Mouse (Mus musculus): ENCODE results near the gene Zfyve28.

The Zfyve28 gene

DNA sequence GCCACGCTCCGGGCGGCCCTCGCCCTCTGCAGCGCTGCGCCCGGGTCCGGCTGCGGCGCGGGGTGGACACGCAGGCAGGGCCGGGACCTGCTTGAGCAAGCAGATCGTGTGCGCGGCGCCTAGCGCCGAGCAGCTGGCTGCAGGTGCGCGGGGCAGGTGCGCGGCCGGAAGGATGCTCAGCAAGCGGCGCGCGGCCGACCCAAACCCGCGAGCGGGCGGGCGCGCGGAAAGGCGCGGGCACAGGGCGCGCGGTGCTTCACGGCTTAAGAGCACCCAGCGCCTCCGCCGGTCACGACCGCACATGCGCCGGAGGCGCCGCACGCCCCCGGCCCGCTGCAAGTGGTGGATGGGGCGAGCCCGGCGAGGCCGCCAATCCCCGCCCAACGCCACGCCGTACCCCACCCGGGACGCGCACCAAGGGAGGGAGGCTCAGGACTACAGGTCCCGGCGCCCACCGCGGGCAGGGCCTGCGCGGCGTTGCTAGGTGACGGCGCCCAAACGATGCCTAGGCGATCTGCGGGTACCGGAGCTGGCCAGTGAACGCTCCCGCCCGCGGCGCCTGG lies at the start of gene Zfyve28, which contains the start of gene Cfap99:
Zfyve28 (minus strand) TSS at position 296 of the 563 bp plus-strand sequence.
Cfap99 (plus strand) TSS at position 447 of the 563 bp plus-strand sequence.
- peak; percentile 41 to 56 for DNase-seq (ENCODE audit: low spot score in 2 of 2)

DNA sequence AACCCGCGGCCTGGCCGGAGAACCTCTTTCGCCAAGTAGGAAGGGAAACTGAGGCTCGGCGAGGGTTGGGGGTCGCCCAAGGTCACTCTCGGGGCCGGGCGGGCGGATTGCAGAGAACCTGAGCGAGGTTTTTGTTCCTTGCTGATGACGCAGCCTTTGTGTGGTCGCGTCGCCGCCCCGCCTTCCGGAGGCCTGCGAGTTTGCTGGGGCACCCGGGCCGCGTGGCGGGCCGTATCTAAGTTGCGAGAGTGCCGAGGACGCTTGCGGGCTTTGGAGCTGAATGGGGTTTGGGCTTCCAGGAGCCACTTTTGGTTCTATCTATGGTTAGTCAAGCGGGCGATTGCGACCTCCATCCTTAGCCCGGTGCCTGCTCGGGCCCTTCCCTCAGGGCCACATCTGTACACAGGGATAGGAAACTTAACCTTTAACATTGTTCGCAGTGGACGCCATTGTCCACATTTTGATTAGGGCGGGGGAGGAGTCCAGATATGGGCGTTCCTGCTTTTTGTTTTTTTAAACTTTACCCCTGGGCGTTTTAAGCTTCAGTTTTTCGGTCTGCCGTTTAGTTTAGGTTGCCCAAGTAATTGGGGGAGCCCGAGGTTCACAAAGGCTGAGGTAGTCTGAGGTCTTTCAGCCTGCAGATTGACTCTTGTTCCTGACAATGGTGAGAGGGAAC lies 48.7 kb upstream of the Zfyve28 start:
- peak; percentile 71 to 72 for DNase-seq (ENCODE audit: low spot score in 2 of 2)

DNA sequence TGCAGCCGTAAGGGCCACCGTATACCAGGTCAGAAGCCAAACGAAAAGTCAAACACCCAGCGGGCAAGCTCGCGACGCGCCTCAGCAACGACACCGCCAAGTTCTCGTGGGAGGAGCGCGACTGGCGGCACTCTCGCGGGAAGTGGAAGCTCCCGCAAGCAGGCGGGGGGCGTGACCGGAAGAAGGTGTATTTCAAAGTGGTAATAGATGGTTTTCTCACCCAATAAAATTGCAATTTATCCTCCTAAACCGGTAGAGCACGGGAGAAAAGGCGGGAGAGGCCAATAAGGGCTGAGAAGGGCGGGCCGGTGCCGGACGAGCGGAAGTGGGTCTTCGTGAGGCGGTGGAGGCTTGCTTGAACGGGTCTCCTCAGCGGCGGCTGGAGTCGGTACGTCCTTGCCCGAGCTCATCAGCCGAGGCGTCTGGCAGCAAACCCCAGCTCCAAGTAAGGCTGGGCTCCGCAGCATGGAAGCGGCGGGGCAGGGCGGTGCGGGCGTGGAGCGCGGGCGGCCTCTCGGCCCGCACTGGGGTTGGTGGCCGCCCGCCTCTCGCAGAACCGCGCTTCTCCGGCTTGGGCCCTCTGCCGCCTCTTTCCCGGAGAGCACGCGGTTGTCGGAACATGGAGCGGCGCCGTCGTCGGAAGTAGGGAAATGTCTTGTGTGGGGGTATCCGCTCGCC lies 48.0 kb upstream of the Zfyve28 start, which contains the start of gene Rnf4:
Rnf4 (plus strand) TSS at position 193 of the 678 bp plus-strand sequence.
- peak; percentile 97 to 98 for DNase-seq (ENCODE audit: low spot score in 2 of 2)

DNA sequence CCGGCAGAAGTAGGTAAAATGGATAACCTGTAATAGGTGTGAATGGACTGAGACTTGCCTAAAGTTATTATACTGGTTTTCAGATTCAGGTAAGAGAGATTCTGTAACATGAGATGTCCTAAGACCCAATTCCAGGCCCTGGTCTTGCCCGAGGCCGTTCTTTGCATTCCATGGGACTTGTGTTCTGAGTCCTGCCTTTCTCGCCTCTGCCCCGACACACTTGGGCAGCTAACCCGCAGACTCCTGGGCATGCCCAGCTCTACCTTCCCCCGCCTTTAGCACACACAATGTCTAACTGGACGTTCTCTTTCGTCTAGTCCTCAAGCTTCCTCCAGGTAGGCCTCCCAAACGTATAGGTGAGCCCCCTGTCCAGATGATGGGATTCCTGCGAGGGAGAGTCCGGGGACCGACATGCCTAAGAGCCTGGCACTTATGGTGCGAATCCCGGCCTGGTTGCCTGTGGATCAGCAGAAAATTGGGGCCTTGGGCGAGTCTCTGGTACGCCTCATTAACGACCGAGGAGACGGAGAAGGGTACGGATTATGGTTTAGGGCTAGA lies 47.4 kb upstream of the Zfyve28 start:
- DNase-seq (ENCODE audit: low spot score in 2 of 2) = no peak

DNA sequence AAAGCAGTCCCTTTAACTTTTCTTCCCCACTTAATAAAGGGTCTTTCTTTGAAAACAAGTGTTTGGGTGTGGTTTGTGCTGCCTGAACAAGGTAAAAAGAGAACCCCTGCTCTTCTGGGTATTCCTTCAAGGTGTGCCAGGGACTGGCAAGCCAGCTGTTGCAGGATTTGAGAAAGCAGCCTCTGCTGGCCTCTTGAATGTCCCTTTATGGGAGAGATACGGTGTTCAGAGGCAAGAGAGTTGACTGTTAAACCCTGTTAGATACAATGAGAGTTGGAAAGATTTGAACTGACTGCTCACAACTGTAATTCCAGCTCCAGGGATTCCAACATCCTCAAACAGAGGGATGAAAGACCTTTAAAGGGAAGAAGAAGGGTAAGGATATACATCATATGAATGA lies 45.8 kb upstream of the Zfyve28 start:
- no peak for DNase-seq (ENCODE audit: low spot score in 2 of 2)

DNA sequence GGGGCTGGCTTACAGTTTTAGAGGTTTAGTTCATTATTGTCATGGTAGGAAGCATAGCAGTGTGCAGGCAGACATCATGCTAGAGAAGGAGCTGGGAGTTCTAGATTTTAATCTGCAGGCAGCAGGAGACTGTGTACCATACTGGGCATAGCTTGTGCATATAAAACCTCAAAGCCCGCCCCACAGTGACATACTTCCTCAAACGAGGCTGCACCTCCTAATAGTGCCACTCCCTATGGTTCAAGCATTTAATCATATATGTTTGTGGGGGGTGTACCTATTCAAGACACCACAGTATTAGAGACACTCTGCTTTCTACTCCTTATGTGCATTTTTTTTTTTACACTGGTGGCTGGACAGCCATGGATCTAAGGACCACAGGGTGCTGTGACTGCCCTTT lies 41.9 kb upstream of the Zfyve28 start:
- DNase-seq (ENCODE audit: low spot score in 2 of 2) = no peak

DNA sequence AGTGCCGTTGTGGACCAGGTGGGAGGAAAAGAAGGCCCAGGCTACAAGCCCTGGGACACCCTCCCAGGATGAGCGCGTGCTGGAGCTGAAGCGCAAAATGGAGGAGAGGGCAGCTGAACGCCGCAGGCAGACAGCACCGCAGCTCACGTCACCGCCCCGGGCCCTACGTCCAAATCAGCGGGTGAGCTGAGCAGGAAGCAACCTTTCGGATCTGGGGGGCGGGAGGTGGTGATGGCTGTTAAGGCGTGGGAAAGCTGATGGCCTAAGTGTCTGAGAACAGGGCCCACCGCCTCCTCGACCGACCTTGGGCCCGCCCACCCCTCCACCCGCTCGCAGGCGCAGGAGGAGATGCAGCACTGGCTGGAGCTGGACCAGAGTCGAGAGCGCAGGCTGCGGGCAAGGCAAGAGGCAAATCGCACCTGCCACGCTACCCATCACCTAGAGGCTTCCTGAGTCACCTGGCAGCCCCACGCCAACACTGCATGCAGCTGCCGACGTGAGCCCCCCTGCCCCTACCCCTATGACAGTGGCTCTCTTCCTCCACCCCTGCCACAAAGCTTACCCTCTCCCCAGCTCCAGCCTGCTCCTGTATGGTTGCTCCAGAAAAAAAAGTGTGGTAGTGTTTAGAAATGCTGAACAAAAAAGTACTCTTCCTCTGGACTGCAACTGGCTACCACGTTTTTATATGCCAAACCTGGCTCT lies 38.8 kb upstream of the Zfyve28 start:
- peak; percentile 48 to 59 for DNase-seq (ENCODE audit: low spot score in 2 of 2)

DNA sequence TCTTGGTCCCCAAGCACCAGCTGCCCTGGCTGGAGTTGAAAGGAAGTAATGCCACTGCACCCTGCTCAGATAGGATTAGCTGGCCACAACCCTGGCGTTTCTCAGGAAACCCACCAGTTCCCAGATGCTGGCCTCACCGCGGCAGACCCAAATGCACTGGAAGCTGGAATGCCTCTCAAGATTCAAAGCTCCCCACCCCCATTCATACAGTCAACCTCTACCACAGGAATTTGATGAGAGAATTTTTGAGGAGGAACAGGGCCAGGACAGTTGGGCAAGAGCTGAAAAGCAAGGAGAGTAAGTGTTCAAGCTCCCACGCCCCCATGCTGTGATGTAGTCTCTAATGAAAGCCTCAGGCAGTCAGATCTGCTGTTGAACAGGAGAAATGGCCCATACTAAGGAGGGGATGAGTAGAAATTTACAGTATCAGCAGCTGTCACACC lies 38.0 kb upstream of the Zfyve28 start:
- DNase-seq (ENCODE audit: low spot score in 2 of 2) = no peak

DNA sequence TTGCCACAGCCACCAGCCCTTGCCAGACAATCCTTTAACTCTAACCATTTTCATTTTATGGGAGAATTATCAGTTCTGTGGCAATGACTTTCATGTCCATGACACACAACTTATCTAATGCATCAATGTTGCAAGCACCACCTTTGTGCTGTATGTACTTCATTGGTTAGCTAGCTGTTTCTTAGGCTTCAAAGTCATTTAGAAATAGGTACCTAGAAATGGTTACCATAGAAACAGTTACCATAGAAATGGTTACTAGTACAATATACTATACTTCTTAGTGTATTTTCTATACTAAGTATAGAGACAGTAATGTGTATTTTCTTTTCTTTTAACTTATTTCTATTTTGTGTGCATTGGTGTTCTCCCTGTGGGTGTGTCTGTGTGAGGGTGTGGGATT lies 37.0 kb upstream of the Zfyve28 start:
- DNase-seq (ENCODE audit: low spot score in 2 of 2) = no peak

DNA sequence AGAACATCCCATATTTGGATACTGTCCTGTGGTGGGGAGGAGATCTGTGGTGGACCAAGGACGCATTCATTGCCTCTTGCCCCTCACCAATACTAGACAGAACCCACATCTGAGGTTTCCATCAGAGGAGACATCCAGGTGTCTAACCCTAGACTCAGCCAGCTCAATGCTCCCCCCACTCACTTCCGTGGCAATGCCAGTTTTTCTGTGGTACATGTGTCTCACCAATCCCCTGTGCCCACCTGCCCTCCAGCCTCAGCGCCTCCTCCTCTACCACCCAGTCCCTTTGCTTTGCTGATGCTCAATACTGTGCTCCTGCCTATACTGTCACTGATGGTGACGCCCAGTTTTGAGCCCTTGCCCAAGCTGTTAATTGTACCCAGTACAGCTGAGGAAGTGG lies 33.0 kb upstream of the Zfyve28 start:
- DNase-seq (ENCODE audit: low spot score in 2 of 2) = no peak

DNA sequence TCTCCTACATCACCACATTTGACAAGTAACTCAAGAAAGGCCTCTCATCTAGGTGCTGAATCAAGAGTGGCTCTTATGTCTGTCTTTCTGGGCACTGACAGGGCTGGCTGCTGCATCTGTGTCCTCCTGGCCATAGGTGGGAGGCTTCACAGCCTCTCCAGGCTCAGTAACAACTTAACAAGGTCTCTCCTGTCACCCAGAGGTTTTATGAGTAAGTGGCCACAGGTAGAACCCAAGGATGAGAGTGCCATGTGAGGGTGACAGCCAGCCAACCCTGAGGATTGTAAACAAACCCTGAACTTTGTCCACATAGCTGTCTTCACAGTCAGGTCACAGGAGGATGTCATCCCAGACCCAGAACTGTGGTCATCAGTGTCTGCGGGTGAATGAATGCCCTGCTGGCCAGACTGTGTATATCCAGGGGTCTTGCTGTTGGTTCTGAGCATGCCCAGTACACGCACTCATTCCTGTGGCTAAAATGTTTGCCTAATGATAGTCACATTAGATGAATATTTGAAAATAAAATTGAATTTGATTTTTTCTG lies 31.3 kb upstream of the Zfyve28 start:
- DNase-seq (ENCODE audit: low spot score in 2 of 2) = no peak

DNA sequence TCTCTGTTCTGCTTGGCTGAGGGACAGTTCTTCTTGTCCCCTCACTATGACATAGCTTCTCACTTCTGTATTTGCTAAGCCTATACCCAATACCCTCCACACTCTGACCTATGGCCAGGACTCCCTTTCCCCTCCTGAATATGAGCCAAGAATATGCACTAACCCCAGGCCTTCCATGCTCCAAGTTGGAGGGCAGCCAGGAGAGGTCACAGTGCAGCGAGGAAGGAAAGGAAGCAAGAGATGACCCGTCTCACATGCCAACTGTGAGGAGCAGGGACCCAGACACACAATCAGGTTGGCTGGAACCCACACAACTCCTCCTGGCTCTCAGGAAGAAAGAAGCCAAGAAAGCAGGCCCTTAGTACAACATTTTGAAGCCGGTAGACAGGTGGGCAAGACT lies 20.8 kb upstream of the Zfyve28 start:
- no peak for DNase-seq (ENCODE audit: low spot score in 2 of 2)

DNA sequence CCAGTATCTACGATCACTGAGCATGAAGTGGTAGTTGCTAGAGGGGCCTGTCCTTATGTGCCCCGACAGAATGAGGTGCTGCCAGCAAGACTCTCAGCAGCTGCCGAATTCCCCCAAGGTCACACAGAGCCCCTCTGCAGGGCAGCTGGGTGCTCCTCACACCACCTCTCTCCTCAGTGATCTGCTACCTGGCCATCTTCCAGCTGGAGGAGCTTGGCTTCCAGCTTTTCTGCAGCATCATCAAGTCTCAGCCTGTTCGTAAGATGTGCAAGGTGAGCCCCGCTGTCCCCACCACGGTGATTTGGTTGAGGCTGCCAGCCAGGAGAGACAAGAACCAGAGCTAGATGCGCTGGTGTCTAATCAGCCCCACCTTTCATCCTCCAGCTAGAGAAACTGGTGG lies 14.1 kb upstream of the Zfyve28 start:
- DNase-seq (ENCODE audit: low spot score in 2 of 2) = no peak

DNA sequence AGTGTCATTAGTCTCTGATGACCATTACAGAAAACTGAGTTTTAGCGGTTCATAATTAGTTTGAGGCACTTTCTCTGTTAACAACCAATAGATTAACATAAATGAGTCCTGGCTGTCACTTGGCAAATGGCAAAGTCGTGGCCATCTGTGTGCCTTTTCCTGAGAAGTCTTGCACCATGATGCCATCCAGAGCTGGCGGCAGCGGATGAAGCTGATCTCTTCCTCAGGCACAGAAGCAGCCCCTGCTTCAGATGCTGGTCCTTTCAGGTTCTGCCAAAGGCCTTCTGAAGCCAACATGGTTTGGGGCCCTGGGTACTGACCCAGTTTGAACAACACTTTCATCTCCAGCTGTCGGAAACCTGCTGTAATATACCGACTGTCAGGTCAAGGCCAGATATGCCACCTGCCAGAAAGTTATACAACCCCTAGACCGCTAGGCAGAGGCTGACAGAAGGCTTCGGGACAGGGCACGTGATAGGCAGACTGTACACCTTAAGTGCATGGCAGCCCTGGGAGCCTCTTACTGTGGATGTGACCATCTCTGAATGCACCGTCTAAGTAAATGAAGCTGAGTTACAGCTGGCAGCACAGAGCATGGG lies 10.8 kb upstream of the Zfyve28 start:
- no peak for DNase-seq (ENCODE audit: low spot score in 2 of 2)

DNA sequence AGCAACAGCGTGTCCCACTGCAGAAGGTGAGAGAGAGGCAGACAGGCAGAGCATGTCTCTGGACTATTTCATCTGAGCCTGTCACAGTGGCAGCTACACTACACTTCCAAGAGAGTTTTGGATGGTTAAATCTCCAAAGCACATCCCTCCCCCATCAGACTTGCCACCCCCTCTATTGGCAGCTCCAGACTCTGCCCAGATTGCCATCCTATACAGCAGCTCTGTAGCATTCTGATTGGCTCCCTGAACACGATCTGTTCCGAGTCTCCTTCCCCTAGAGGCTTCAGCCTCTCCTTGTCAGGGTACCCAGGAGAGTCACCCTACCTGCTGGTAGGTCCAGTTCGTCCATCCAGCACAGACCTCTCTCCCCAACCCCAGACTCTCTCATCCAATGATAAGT lies 9.8 kb upstream of the Zfyve28 start:
- no peak for DNase-seq (ENCODE audit: low spot score in 2 of 2)

DNA sequence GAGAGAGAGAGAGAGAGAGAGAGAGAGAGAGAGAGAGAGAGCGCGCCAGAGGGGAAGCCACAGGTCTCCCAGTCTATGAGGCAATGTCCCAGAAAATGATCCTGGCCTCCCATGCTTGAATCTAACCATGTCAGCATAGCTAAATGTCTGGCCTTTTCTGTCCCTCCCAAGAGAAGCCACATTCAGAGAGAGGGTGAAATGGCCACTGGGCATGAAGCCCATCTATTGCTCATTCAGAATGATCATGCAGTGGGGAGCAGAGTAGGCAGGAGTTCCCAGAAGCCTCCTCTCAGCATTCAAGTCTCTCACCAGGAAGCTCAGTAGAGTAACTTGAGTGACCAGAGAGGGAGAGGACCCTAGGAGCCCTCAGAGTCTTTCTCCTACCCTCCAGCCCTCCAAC lies 6.9 kb upstream of the Zfyve28 start:
- DNase-seq (ENCODE audit: low spot score in 2 of 2) = no peak

DNA sequence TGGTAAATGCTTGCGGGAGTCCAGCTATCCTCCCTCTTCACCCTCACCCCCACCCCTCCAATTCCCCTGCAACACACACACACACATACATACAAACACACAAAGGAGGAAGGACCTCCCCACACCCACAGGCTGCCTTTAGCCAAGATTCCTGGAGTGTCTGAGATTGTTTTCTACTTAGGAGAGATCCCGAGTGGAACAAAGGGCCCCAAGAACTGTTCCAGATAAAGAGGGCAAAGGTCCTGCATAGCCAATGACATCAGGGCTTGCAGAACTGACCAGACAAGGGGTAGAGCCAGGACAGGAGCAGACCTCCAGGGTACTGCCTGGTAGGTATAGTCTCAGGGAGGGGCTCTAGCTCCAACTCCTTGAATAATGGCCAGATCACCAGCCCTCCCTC lies 6.4 kb upstream of the Zfyve28 start:
- DNase-seq (ENCODE audit: low spot score in 2 of 2) = no peak

DNA sequence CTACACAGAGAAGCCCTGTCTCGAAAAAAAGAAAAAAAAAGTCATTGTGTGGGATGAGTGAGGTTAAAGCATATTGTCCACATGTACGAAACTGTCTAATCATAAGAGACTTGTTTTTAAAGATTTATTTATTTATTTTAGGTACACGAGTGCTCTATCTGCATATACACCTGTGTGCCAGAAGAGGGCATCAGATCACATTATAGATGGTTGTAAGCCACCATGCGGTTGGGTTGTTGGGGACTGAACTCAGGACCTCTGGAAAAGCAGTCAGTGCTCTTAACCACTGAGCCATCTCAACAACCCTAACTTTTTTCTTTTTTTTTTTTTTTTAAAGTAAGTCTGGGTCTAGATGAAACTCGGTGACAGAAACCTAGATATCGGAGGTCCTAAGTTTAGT lies 5.1 kb upstream of the Zfyve28 start:
- no peak for DNase-seq (ENCODE audit: low spot score in 2 of 2)

DNA sequence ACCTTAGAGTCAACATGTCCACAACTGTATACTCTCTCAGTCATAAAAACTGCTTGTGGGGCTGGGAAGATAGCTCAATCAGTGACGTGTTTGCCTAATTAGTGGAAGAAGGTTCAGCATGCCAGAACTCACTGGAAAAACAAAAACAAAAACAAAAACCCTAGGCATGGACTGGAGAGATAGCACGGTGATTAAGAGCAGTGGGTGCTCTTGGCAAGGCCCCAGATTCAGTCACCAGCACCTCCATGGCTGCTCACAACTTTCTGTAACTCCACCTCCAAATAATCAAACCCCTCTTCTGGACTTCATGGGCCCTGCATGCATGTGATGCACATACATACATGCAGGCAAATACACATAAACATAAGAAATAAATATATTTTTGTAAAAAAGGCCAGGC lies 1.0 kb upstream of the Zfyve28 start:
- no peak for DNase-seq (ENCODE audit: low spot score in 2 of 2)

DNA sequence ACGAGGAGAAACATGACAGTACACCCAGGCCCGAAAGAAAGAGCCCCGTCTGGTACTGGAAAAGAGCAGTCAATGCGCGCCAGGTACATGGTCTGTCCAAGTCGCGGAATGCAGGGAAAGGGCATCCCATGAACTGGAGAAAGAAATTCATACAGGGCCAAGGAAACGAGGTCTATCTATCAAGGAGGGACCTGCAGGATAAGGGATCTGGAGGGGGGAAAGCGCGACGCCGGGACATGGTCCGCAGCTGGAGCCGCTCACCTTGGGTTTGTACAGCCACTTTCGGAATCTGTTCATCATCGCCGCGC lies 457 bp downstream of the Zfyve28 start:
- DNase-seq (ENCODE audit: low spot score in 2 of 2) = no peak

DNA sequence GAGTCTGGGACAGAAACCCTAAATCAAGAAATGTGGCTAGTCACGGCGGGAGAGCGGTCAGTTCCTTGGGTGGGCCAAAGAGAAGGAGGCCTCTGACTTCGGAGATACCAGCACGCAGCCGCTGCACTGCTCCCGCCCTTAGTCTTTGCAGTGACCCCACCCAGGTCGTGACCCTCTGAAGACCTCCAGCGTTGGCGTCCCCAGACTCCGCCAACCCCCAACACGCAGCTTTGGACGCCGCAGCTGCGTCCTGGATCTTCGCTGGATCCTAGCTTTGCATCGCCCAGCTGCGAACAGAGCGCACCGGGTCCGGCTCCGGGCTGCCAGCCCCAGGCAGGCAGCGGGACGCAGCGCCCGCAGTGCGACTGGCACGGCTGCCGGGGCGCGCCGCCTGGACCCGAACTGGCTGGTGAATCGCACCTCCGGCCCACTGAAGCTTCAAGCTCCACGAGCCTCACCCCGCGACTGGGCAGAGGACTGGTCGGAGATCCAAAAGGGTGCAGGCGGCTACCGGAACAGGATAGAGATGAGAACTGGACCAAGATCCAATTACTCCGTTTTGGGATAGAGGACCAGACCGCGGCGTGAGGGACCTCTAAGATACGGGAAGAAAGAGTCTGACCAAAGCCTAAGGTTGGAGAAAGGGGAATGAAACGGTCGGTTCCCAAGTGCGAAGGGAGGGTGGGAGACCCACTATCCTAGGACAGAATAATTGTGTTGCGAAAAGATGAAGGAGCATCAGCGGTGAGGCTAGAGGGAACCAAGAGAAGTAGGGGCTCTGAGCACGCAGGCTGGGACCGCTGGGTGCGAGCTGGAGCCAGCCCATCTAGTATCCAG lies 1.0 kb downstream of the Zfyve28 start:
- no peak for DNase-seq (ENCODE audit: low spot score in 2 of 2)
